Mouse (Mus musculus): ENCODE measurements at regions not wholly inside any gene's neighbourhood (a gene's known extent, or its start where the extent isn't known, plus 50 kb on each side); places are given as distances from the start of the nearest gene placed in this dataset.

GRCm38 (mm10) chrX:99593872-99594487 lies 122.9 kb upstream of the Pja1 start:
- no peak for DNase-seq (ENCODE audit: low read depth, low spot score)

DNA sequence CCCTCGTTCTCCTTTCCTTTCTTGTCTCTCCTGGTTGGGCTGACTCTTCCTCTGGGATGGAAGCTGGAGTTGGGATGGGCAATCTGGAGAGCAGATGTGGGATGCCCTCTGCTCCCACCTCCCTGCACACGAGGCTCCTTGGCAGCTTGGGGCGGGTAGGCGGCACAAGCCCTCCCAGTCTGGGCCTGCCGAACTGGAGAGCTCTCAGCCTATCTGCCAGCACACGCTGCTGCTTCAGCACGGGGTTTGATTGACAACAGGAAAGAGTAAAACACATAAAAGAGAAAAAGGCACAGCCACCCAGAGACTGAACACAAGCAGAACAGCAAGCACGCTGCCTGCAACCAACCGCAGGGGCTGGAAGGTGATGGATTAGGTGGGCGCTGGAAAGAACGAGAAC lies 121.9 kb upstream of the Pja1 start:
- no peak for DNase-seq (ENCODE audit: low read depth, low spot score)

- DNase-seq (ENCODE audit: low read depth, low spot score) = no peak
These were observed 116.2 kb upstream of the Pja1 start for GRCm38 (mm10) chrX:99587284-99587683.

DNA sequence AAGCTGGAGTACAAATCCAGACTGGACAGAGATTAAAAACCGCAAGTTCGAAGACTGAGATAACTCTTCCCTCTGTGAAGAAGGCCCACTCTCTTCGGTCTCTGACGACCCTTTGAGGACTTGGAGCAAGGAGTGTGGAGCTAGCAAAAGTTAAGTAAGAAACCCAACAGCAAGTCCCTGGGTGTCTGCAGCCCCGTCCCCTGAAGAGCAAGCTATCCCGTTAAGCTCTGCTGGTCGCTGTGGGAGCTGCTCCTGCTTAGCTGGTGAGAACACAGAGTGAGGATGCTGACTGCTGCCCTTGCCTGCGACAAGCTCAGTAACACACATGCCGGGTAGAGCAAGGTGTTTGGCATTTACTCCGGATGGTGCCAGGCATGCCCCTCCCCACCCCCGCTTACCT lies 115.2 kb upstream of the Pja1 start:
- no peak for DNase-seq (ENCODE audit: low read depth, low spot score)

DNA sequence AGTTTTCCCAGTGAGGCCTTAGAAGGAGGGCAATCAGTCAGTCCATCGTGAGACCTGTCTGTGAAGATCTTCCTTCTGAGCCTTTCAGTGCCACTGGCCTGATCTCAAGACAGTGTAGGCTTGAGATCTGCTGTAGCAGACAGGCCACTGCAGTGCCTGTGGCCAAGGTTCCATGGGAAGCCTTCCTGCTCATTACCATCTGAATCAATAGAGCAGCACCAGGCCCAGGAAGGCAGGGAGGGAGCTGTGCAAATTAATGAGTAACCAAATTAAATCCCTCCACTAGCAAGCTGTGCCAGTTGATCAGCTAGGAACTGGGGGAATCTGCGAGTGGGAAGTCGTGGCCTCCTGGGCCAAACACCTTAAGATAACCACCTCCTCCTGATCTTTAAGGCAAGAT lies 114.6 kb upstream of the Pja1 start:
- no peak for DNase-seq (ENCODE audit: low read depth, low spot score)

- DNase-seq (ENCODE audit: low read depth, low spot score) = no peak
These were observed 111.5 kb upstream of the Pja1 start for GRCm38 (mm10) chrX:99582611-99583010.

DNA sequence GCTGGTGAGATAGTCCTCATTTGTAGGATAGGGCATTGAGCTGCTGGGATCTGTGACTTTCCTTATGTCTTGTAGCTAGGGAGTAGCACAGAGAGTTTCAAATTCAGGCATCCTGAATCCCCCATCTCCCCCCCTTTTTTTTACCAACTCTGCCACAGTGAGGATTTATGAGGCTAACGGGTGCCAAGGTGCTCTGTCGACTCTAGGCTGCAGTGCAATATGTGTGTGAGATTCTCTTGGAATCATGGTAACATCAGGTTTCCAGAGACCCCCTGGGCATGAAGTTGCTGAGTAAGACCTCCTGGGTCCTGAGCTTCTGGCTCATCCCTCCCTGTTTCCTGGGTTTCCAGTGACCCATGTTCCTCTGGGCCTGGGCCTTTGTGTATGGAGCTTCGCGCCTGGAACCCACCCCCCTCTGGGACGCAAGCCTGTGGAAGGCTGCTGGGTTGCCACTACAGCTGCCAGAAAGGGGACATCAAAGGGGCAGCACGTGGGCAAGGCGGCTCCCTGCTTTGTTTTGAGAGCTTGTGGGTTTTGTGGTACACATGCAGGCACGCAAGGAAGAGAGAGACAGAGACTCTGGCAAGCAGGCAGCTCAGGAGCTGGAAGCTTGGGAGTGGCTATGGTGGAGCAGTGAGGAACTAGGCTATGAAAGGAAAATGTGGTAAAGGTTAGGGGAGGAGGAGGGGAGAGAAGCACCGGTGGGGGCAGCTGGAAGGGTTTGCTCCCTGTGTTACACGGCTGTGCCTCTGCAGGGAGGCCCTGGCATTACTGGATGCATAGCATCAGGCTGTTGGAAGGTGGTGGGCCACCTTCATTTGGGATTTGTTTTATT lies 110.8 kb upstream of the Pja1 start:
- DNase-seq (ENCODE audit: low read depth, low spot score) = no peak

DNA sequence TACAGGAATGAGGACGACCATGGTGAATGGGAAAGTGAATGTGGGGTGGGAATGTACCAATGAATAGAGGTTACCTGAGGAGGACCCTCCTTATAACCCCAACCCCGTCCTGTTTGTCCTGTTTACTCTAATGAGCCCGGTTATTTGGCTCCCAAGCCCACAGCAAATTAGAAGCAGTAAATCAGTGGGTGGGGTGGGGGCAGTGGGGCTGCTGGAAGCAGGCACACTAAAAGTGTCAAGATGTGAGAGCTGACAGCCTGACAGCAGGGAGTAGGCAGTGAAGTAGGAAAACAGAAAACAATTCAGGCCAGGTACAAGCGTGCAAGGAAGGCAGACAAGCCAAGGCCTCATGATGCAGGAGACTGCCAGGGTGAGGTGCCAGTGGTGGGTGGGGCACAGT lies 108.1 kb upstream of the Pja1 start:
- DNase-seq (ENCODE audit: low read depth, low spot score) = no peak

- no peak for DNase-seq (ENCODE audit: low read depth, low spot score)
These were observed 107.7 kb upstream of the Pja1 start for GRCm38 (mm10) chrX:99578796-99579195.

DNA sequence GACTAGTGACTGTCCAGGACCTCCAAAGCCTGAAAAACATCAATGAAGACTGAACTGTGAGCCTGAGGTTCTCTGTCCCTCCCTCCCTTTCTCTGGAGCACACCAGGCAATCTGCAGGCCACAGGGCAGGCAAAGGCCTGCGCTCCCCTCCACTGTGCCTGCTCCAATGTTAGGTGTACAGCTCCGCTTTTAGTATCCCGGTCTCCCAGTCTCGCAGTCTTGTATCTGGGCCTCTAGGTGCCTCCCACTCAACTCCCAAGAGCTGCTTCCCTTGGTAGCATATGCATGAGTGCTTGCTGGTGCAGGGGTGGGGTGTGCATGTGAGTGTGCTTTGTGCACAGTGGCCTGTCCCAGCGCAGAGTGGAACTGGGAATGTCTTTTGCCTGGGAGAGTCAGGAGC lies 104.0 kb upstream of the Pja1 start:
- no peak for DNase-seq (ENCODE audit: low read depth, low spot score)

GRCm38 (mm10) chrX:99574441-99575103 lies 103.5 kb upstream of the Pja1 start:
- no peak for DNase-seq (ENCODE audit: low read depth, low spot score)

- DNase-seq (ENCODE audit: low read depth, low spot score) = no peak
These were observed 99.1 kb upstream of the Pja1 start for GRCm38 (mm10) chrX:99570161-99570560.

DNA sequence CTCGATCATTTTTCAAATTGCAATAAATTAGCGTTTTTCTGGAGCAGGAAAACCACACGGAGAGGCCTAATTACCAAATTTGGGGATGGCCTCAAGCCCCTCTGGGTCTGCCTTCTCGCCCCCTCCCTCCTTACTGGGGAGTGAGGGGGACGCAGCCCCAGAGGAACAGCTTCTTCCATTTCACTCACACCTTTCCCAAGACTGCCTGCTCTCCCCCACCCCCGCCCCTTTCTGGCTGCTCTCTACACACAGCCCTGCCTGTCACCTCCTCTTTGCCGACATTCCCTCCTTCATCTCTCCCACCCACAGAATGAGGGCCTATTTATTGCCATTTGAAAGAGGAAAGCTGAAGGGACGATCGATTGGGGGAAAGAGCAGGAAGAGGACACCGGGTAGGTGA lies 97.2 kb upstream of the Pja1 start:
- no peak for DNase-seq (ENCODE audit: low read depth, low spot score)

DNA sequence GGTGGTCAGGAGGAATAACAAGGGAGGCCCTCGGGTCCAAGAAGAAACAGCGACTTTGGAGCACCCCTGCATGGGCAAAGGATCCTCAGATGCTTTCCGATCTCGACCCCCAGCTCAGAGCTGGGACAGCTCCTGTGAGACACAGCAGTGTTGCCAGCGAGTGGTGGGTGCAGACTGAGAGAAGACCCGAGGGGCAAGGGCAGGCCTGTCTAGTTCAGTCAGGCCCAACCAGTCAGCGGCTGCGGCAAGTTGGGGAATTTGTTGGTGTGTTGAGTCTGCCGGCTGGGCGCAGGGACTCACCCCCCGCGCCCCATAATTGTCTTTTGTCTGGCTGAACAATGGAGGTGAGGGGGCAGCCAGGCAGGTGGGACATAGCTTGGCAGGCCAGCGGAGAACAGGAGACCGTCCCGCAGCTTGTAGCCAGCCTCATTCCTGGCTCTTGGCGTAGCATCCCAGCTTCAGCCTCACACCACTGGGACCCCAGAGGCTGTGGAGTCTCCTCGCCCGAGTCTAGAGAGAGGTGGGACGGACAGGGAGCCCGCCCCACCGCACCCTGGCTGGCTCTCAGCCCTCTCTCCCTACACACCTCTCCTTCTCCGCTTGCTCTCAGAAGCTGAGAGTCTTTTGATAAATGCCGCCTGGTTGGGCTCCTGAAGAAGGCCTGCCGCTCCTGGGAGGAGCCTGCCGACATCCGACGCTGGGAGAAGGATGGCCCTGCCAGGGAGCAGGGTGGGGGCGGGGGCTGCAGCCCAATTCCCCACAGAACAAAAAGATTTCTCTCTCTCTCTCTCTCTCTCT lies 96.5 kb upstream of the Pja1 start:
- no peak for DNase-seq (ENCODE audit: low read depth, low spot score)

DNA sequence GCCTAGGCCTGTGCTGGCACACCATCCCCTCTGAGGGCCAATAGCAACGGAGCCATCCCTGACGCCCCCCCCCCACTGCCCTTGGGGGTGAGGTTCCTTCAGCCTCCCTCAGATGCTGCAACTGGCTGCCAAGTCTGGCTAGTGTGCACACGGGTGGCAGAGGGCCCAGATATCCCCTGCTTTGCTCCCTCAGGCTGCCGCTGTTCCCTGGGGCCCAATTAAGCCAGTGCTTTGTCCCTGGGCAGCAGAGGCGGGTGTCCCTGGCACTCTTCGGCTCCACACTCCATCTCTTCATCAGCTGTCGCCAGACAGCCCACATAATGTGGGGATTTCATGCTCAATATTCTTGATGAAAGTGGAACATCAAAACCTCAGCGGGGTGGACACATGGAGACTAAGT lies 90.9 kb upstream of the Pja1 start:
- no peak for DNase-seq (ENCODE audit: low read depth, low spot score)

GRCm38 (mm10) chrX:99560699-99561098 lies 89.6 kb upstream of the Pja1 start:
- DNase-seq (ENCODE audit: low read depth, low spot score) = no peak

- no peak for DNase-seq (ENCODE audit: low read depth, low spot score)
These were observed 85.8 kb upstream of the Pja1 start for GRCm38 (mm10) chrX:99556876-99557354.

DNA sequence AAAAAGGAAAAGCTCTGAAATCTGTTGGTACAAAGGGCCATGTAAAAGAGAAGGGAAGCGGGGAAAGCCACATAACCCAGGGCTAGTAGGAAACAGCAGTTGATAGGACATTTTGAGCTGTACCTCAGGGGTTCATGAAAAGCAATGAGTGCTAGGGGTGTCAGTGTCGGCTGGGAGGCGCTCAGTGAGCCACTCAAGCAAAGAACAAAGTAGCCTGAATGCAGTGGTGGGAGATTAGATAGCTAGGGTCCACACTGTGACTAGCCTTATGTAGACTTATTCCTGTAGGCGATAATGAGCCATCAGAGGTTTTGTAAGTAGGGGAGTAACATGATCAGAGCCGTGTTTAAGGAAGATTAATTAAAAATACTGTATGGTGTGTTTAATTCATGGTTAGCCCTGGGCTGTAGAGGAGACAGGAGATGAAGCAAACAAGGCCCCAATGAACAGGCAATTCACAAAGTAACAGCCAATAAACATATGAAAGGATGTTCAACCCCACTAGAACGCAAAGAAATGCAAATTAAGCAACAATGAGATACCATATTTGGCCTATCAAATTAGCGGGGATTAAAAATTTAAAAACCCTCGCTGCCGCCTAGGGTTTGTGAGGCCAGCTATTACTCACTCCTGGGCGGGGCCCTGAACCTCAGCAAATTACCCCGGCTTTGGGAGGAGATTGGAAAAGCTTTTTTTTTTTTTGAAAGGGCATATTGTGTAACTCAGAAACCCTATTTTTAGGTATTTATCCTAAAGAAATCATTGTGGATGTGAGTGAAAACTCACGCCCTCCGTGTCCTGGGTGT lies 85.1 kb upstream of the Pja1 start:
- no peak for DNase-seq (ENCODE audit: low read depth, low spot score)

GRCm38 (mm10) chrX:99552778-99553177 lies 81.7 kb upstream of the Pja1 start:
- no peak for DNase-seq (ENCODE audit: low read depth, low spot score)

DNA sequence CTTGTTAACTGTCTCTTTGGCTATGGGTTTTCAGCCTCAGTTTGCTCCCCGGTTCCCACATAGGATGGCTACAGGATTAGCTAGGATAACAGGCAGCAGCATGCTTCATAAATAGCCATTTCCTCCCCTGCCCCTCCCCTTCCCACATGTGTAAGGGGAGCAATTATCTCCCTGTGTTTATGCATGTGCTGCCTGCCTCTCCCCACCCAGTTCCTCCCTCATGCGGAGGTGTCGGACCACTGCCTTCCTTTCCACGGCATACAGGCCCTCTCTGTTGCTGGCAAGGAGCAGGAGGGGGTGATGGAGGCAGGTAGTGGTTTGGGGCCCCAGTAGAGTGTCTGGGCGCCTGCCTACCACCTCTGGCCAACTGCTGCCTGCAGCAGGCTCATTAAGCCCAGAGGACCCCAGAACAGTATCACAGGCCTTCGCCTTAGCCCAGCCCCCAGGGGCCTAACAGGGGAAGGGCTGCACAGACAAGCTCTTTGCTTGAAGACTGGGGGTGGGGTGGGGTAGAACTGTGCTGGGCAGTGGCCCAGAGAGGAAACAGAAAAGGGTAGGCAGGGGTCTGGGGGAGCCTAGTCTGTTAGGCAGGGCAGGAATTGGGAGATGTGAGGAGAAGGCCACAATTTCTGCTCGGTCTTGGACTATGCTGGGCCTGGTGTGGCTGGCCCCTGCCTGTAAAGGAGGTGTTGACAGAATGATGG lies 79.1 kb upstream of the Pja1 start:
- DNase-seq (ENCODE audit: low read depth, low spot score) = no peak
